Mouse (Mus musculus) thymus, postnatal 36 days (tissue): Measurements from ENCODE around the gene Trappc3.

Experiments
- DNase-seq, 2 experiments: peaks; one replicate each; pipeline ENCODE4 v3.0.0; 2022; ENCODE audit warnings: mixed read lengths in 2 of 2

Gene Trappc3

DNA sequence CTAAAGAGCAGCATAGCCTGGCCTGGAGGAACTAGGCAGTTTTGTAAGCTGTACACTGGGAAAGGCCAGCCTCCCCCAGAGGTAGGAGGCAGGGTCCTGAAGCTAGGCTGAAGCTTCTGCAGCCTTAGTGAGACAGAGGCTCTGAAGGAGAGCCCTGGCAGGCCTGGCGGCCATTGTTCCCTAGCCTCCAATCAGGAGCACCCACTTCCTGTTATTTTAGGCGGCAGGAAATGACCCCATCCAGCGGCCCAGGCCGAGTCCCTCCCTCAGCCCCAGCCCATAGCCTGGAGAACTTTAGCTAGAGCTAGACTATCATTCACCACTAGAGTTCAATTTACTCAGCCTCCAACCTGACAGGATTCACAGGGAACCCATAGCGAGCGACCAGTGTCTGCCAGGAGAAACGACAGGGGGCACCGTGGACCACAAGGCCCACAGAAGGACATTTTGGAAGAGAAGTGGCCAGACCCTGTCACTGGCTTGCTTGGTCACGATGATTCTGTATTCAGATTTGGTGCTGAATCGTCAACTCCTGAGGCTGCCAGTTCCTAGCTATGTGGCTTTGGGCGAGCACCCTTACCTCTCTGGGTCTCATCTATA lies 10.4 kb upstream of the Trappc3 start:
- DNase-seq = no peak

DNA sequence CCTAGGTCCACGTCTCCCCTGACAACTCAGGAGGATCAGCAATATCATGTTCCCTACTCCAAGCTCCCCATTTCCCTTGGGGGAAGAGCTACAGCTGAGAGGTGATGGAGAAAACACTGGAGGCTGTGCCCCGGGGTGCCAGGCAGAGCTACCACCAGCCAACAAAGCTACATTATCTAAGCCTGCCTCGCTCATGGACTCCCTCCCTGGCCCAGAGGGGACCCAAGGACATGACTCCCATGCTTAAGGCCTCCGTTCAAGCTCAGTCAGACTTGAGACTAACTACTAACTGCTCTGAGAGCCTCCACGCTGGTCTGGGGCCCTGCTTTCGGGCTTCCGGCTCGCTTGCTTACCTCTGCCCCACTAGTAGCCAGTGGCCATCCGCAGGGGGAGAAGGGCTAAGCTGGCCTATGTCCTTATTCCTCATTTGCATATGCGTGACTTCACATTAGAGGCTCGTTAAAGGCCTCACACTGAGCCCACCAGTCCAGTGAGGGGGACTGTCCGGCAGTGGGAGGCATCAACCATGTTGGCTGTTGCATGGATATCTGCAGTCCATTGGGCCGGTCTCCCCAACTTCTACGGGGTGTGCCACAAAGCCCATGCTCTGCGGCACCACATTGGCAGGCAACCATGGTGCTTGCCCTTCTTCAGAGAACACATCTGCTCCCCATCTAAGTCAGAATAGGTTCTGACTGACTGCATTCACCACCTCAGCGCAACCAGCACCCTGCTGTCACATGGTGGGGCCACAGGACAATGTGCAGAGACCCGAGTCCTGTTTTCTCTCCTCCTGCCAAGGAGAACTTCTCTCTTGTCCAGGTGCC lies 9.5 kb upstream of the Trappc3 start:
- no peak for DNase-seq

DNA sequence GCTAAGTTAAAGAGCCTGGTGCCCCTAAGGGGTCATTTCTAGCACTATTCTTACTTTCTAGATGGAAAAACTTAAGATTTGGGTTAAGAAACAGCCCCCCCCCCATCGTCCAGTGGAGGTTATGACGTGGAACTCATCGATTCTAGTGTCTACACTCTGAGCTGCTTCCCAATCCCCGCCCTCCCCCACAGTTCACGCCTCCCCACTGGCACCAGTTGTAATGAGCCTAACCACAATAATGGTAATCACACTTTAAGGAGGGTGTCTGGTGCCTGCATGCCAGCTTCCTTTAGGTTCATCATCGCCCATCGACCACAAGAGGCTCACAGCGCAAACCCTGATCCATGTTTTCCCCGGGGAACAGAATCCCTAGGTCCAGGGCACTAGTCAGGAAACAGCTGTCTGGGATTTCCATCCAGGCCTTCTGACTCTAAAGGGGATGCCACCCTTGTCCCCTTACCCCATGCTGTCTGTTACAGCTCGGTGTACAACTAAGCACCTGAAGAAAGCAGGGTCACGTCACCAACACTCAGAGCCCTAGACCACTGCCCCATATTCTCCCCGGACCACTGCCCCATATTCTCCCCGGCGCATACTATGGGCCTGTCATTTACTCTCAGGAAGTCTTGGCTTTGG lies 8.4 kb upstream of the Trappc3 start:
- no peak for DNase-seq

DNA sequence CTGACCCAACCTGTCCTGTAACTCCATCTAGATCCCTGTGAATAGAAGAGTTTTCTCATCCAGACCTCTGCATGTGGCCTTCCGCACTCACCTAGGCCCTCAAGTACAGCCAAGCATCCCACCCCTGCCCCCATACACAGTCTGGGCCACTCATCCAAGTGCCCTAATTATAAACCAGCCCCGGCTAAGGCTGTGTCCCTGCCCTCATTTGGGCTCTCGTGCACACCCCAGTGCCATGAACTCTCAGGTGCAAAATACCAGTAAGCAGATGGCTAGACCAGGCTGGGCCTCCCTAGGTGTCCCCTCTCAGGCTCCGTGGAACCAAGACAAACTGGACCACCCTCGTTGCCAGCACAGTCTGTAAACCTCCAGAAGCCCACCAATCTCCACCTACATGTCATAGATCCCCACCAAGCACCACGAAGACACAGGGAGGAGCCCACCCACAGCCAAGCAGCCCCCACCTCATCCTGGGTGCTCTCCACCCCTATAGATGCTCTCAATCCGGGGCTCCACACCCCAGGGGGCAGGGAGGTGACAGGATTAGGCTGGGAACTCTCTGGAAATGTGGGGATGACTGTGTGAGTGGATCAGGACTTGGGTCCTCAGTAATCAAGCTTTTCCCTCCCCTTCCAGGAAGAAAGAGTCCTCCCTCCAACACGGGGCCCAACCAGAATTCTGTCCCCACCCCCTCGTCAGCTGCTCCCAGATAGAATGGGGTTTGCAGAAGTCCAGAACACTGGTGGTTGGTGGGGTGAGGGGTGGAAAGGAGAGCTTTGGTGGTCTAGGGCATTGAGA lies 7.6 kb upstream of the Trappc3 start:
- peak in 1 of 2 experiments; percentile 23 for DNase-seq

DNA sequence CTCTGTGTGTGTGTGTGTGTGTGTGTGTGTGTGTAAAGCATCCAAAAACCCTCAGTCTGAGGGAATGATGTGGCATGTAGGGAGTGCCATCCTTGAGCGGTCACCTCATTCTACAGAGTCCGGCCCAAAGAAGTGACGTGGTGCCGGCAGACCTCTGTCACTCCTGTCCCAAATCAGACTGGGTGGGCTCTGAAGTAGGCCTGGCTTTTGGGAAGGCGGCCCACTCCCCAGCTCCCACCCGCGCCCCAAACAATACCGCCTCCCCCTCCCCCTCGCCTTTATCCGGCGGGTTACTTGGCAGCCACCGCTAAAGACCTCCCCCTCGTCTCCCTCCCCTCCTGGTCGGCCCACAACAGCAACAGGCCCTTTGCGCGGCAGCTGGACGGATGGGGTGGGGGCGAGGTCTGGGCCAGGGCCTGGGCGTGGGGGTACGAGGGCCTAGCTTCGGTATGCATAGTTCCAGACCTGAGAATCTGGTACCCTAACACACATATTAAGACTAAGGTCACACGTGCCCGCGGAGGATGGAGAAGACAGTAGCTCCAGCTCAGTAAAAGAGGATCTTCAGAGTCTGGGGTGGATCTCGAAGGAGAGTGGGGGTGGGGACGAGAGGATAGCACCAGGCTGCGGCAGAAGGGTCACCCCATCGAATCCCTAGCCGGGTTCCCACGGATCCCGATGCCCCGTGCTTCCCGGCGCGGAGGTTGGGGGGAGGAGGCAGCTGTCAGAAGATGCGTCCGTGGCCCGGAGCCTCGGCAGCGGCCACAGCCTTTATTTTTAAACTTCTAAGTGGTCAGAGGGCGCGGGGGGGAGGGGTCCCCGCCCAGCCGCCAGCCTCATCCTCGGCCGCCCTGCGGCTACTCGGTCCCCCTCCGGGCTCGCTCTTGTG lies 6.8 kb upstream of the Trappc3 start:
- peak; percentile 58 to 66 for DNase-seq

DNA sequence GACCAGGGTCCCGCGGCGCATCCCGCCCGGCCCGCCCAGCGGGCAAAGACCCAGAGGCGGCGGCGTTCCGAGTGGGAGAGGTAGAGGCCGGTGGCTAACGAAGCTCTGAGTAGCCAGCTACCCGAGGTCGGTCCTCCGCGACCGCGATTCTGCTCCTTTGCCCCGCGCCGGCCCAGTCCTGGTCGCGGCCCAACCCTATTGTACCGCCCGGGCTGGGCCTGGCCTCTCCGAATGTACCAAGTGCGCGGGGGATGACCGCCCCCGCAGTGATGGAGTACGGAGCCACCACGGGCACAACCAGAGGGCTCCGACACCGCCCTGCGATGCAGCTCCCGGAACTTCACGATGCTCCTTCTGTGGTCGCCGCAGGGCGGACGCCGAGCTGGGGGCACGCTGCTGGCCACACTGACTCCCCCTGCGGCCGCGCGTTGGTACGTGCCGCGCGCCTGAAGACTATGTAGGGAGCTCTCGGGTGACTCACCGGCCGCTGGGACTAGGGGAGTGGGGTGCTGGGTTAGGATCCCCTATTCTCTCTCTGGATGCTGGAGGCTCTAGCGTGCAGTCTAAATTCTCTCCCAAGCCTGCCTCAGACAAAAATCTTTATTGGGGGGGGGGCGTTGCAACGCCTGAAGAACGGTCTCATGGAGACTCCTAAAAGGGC lies 5.9 kb upstream of the Trappc3 start, which contains the start of gene Map7d1:
Gene Map7d1 (minus strand): TSS at position 213 of the 661 bp plus-strand sequence.
- DNase-seq = peak; percentile 85 to 86

DNA sequence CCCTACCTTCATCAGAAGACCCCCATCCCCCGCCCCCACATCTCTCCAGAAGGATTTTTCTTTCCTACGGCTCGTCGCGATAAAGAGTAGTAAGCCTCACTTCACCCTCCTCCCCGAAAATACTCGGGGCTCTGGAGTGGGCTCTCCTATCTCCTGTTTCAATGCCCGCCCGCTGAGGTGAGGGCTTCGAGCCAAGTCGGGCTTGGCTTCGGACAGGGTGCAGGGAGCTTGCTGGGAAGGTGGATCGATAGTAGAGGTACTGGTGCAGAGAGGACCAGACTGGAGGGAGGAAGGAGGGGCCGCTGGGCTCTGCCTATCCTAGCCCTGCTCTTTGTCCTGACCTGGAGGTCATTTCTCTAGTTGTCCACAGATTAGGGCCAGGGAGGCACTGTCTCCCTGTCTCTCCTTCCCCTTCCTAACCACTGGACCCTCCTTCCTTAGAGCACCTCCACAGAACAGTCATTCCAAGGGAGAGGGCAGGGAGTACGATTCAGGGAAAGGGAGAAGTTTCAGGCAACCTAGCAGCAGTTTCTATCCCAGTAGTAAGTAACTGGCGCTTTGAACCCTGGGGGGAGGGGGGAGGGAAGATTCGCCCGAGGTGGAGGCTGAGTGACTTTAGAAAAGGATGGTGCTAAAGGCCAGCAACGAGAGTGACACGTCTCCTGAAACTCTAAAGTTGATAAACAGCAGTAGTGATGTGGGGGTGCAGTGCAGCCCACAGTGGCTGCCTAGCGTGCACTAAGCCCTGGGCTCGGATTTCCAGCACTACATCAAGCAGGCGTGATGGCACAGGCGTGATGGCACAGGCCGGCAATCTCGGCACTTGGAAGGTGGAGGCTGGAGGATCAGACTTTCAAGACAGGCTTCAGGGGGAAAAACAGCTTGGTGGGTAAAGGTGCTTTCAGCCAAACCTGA lies 4.9 kb upstream of the Trappc3 start:
- DNase-seq = peak in 1 of 2 experiments; percentile 24

DNA sequence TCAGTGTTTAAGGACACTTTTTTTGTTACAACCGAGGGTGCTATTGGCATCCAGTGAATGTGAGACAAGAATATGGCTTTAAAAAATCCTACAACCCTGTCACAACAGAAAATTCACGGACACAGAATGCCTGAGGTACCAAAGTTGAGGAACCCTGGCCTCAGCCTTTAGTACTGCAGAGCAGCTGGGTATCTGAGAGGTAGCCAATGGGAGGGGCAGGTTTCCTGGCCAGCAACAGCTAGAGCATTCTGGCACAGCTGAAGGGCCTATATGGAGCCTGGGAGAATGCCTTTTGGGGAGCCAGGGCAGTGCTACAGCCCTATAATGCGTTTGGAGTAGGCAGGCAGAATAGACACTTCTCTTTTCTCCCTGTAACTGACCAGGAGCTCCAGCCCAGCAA lies 3.1 kb upstream of the Trappc3 start:
- no peak for DNase-seq

DNA sequence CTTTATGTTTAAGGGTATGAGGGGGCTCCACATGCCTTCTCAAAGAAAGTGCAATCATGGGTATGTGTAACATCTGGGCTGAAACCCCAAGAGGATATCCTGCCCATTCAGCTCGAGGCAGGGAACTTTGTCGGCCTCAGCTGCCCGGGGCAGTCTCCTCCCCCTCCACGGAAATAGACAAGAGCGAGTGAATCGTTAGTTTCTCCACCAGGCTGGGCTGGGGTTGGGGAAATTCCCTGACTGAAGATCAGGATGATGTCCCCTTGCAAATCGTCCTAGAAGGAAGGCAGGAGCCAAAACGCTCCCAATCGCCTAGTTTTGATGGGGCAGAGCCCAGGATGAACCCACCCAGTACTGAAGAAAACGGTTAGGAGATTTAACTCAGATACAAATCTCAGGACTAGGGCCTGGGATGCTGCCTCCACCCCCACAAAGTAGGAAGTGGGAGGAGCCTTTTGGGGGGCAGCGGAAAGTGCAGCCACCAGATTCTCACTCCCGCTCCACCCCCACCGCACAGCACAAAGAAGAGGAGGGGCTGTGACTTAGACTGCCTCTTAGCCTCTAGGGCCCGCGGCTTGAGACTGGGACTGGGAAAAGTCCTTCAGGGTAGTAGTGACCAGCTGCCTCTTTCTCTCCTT lies 2.5 kb upstream of the Trappc3 start:
- DNase-seq = peak; percentile 78 to 85

DNA sequence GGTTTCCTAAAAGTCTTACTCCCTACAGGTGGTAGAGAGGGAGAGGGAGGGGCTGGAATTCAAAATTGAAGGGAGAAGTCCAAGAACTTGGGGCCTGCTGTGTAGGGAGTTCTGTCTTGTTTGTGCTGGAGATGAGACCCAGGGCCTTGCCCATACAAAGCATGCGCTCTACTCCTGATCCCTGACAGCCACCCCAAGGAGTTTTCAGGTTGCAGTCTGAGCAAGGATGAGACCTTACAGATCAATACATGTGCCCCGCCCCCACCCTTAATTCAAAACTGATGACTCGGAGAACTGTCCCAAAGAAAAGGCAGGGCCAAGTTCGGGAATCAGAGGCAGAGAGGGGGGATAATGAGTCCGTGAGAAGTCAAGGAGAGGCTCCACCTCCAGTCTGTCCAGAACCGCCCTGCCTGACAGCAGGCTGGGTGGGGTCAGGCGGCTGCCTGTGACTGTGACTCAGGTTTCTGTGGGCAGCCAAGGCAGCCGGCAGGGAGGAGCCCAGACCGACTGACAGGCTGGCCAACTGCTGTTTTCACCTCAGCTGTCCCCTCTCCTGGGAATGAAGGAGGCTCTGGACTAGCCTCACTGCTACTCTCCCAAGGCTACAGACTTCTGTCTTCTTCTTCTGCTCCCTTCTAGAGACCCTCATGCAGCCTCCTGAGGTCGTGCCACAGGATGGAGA lies 1.5 kb upstream of the Trappc3 start:
- DNase-seq = peak; percentile 22 to 47

DNA sequence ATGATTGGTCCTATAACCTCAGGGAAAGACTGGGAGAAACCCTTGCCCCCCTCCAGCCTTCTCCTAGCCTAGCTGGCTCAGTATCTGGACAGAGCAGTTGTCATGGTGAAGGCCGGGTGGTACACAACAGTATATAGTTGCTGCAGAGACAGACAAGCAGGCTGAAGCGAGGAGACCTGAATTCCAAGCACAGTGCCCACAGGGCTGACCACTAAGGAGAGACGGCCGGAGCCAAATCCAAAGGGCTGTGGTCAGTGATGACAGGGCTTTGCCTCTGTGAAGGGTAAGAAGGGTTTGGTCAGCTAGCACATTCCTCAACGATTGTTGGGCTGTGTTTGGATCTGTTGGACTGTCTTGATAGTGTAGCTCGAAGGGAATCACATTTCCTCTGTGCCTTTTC lies 859 bp upstream of the Trappc3 start:
- no peak for DNase-seq

DNA sequence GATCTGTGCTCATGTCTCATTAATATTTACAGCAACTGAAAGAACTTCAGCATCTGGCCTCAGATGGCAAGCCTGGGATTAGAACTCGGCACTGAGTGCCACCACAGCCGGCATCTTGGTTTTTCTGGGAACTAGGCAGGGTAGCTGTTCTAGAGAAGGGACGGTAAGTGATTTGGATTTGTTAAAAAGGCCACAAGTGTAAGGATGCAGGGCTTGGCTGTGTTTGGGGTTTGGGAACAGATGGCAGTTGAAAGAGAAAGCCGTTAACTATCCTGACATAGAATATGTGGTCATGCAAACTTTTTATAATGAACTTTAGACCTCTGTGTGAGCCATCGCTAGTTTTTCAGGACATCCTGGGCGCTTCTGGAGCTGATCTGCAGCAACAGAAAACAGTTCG lies 450 bp upstream of the Trappc3 start:
- DNase-seq = no peak

DNA sequence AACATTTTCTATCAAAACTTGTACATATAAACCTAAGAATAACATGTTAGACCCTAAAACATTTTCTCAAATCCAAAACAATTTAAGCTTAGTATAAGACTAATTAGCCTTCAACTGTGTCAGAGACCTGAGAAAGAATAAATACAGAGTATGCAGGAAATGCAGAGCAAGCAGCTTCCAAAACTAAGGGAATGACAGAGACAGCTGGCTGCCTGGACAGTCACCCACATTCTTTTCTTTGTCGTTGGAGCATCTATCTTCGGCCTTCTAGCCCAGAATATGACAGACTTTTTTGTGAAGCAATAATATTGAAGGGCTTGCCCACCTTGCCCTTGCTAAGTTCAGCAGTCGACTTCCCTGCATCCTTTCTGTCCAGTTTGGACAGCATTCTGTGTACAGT lies 7.2 kb downstream of the Trappc3 start:
- DNase-seq = no peak

DNA sequence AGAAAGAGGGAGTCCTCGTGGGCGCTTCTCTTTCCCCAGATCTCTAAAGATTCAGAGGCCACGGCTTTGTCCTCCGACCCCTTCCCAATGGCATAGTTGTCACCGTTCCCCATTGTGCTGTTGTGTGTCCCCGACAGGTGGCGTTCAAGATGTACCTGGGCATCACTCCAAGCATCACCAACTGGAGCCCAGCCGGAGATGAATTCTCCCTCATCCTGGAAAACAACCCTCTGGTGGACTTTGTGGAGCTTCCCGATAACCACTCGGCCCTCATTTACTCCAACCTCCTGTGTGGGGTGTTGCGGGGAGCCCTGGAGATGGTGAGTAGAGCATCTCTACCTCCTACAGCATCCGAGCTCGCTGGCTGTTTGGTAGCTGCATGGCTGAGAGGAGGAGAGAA lies 11.6 kb downstream of the Trappc3 start:
- DNase-seq = no peak

DNA sequence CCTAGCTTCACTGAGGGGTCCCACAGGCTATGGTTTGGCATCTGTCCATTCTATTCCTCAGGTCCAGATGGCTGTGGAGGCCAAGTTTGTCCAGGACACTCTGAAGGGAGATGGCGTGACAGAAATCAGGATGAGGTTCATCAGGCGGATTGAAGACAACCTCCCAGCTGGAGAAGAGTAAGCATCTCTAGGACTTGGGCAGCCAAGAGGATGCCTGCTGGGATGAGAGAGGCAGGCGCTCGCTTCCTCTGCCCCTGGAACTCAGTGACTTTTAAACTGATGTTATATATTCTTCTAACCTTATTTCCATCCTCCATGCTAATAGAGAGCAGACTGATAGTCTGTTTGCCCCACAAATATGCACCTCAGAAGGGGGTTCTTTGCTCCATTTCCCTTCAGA lies 13.0 kb downstream of the Trappc3 start:
- DNase-seq = no peak

DNA sequence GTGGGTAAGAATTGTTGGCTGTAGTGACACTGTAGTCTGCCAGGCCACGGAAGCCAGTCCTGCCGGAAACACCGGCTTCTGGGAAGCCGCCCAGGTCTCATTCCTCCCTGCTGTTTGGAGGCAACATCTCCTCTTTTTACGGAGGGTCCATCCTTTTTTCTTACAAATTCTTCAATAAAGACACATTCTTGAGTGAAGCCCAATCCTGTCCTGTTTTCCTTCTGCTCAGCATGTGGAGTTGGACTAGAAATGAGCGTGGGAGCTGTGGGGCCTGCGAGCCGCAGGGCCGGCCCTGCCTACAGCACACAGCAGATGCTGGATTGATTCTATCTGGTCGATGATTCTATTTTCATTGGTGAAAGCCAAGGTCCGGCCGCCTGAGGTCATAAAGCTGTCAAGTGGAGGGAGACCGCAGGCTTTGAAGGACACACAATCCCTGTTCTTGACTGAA lies 13.6 kb downstream of the Trappc3 start:
- no peak for DNase-seq

DNA sequence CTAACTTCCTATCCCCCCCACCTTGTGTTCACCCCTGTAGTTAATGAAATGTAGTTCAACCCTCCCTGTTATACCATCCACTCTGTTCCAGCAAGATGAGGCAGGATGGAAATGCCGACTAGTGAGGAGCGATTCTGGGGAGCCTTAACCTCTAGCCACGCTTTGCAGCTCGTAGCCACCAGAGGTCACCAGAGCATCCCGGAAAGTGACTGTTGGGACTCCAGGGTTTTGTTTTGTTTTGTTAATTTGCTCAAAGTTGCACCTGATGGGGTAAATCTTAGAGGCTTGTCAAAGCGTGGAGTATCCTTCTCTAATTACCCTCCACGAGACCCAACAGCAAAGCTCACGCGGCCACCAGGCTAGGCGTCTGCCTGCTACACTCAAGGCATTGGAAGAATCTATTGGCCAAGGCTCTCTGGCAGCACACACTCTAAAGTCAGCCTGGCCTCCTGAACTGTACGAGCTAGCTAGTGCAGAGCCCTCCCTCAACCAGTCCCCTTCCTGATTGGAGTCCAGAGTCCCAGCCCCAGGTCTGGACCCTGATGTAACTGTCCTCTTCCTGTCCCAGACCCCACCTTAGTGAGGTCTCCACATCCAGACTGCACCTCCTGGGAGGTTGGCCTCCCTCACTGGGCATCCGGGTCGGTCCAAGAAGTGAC lies 15.9 kb downstream of the Trappc3 start:
- peak; percentile 36 to 45 for DNase-seq

DNA sequence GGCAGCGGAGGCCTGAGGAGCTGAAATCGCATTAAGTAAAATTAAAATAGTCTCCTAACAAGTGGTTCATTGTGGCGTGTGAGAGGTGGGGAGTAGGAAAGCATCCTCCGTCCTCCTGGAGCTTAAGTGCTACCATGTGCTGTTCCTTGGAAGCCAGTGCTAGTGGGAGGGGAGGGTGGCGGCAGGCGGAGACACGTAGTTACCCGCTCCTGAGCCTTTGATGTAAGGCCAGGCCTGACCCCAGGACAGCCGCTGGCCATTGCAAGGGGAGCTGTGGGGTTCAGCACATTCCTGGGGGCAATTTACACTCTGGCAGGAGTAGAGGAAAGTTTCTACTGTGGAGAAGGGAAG lies 16.4 kb downstream of the Trappc3 start:
- no peak for DNase-seq

DNA sequence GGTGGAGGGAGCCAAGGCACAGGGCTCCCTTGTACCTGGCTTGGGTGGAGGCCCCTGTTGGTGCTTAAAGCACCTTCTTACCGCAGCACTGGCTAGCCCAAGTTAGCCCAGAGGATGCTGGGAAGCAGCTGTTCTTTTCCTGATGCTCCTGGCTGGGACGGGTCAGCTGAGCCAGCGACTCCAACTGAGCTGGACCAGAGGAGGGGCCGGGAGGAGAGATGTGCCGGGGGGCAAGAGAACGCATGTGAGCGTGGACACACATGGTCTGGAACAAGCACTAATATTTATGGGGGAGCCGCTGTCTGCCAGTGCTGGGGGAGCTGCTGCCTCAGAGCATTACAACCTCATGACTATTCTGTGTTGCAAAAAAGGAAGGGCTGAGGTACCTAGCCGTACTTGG lies 16.8 kb downstream of the Trappc3 start:
- no peak for DNase-seq
